Mouse (Mus musculus) thymus, postnatal 14 days (tissue): ENCODE measurements around the gene Tmem218.

ENCODE experiments used
- DNase-seq: peaks from one replicate; pipeline ENCODE4 v3.0.0; 2021

The Tmem218 gene

DNA sequence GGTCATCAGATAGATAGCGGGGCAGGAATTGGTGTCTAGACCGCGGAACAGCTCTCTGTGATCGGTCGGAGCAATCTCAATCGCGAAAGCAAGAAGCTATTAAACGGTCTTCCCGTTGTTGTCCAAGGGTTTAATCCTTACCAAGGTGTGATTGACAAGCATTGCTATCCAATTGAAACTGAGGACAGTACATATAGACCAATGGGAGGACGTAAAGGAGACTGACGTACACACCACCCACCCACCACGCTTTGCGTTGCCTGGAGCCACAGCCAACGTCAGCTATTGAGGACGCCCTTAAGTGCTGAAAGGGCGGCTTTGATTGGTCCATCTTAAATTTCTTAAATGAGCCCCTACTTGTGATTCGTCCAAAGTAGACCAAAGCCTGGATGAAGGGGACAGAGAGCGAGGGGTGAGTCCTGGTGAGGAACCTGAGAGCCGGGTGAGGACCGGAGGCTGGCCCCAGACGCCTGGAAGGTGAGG is at the start of gene Tmem218:
Tmem218 (plus strand) TSS at position 295 of the 483 bp plus-strand sequence.
- peak; percentile 90 for DNase-seq

GRCm38 (mm10) chr9:37160686-37161085 is 47.3 kb upstream of the Tmem218 start:
- no peak for DNase-seq

GRCm38 (mm10) chr9:37166899-37167298 is 41.1 kb upstream of the Tmem218 start:
- DNase-seq, result no peak

DNA sequence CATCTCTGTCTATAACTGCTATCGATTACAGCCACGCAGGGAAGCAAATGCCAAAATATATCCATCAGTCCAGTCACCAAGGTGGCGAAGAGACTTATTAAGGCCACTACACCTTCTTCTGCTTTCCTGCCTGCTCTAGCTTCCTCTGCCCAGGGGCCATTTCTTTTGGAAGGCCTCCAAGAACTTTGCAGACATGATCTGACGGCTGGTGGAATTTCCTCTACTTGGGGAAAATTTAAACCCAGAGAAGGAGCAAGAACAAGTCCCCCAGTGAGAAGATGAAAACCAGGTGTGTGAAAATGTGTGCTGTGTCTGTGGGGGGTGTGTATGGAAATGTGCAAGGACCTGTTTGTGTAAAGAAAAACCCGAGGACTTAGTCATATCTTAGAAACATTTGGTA is 34.6 kb upstream of the Tmem218 start:
- no peak for DNase-seq

- no peak for DNase-seq
Measured at GRCm38 (mm10) chr9:37176002-37176401, 32.0 kb upstream of the Tmem218 start.

- DNase-seq, result peak; percentile 84
Measured at GRCm38 (mm10) chr9:37177107-37177506, 30.9 kb upstream of the Tmem218 start.

- DNase-seq, result no peak
Measured at GRCm38 (mm10) chr9:37177551-37177950, 30.5 kb upstream of the Tmem218 start.

DNA sequence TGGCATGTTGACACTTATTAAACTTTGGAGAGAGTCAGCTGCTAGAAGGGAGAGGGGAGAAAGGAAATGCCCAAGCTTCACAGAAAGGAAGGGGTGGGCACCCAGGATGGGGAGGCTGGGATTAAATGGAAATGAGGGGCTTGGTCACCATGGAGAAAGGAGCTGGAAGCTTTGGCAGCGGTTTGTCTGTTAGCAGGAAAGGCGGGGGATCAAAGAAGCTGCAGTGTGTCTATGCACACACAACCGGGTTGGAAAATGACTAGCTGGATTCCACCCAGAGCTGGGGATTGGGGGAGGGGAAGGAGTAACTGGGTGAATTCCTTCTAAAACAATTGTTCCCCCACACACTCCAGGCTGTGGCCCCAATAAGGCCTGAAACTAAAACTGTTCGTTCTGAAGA is 29.1 kb upstream of the Tmem218 start:
- DNase-seq, result no peak

DNA sequence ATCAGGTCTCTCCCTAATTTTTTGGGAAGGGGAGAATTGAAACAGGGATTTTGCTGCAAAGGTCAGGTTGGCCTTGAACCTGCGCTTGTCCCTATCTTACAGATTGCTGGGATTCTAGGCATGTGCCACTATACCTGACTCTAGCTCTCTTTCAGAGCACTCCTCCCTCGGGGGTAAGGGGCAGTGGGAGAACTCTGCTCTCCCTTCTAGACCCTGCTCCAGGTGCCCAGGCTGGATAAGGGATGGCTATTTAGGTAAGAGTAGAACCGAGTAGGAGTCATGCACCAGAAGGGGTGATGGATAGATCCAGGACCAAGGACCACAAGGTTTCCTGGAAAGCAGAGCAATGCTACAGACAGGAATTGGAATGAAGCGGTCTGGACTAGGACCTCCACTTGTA is 28.4 kb upstream of the Tmem218 start:
- DNase-seq, result no peak

DNA sequence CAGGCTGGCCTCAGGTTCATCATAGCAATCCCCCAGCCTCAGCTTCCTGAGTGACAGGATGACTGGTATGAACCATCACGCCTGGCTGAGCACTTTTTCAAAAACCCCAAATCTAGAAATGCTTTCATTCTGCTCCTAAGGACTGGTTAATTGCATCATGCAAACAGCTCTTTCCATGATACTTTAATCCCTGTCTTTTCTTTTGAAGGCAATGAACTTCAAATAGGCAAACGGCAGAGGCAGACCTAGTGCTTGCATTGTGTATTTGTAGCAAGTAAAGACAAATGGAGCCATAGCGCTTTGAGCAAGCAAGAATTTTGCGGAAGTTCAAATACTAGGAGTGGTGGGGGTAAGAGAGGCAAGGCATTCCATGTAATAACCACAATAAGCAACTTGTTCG is 26.4 kb upstream of the Tmem218 start:
- DNase-seq, result no peak

DNA sequence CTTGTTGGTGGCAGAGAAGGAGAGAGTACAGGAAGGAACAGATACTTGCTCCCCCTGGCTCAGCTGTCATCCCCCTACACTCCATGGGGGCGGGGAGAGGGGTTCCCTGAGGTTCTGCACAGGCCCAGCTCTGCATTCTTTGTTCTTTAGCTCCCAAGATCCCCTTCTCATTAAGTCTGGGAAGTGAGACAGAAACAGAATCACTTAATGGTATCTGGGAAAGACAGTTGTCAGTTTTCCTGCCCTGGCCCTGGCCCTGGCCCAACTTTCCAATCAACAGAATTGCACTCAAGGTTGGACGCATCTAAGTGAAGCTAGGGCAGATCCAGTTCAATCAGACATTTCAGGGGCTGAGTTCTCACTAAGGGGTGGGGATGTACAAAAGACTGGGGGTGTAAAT is 24.8 kb upstream of the Tmem218 start:
- no peak for DNase-seq

- no peak for DNase-seq
Measured at GRCm38 (mm10) chr9:37187407-37187806, 20.6 kb upstream of the Tmem218 start.

- DNase-seq, result no peak
Measured at GRCm38 (mm10) chr9:37188024-37188423, 20.0 kb upstream of the Tmem218 start.

DNA sequence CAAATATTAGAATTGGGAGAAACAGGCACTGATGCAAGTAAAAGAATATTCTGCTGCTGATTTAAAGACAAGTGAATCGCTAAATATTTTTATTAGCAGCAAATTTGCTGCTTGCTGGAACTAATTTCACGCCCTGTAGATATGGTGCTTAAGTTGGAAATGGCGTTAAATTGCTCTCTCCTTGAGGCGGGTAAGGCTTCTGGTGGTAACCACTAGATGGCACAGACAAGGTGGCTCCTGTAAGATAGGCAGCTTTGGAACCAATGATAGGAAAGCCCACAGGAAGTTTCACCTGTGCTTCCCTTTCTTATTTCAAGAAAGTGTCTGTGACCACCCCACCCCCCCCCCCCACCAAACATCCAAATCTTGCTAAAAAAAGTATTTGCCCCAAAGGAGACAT is 11.0 kb upstream of the Tmem218 start:
- no peak for DNase-seq

DNA sequence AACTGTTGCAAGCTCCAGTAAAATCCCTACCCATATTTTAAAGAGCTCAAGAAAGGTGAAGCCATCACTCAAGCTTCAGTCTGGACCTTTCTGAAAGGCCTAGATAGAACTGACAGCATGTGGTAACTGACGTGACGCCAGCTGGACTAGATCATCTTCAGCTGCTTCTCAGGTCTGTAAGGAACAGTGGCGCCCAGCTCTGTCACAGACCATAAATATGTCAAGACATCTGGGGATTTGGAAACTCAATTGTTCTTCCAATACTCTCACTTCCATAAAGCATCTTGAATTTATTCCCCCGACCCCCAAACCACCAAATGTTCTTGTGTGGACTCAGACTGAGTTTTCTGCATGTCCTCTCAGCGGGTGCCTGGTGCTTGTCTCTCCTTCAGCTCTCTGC is 7.6 kb upstream of the Tmem218 start:
- DNase-seq, result no peak

GRCm38 (mm10) chr9:37203884-37204283 is 4.1 kb upstream of the Tmem218 start:
- DNase-seq, result no peak

DNA sequence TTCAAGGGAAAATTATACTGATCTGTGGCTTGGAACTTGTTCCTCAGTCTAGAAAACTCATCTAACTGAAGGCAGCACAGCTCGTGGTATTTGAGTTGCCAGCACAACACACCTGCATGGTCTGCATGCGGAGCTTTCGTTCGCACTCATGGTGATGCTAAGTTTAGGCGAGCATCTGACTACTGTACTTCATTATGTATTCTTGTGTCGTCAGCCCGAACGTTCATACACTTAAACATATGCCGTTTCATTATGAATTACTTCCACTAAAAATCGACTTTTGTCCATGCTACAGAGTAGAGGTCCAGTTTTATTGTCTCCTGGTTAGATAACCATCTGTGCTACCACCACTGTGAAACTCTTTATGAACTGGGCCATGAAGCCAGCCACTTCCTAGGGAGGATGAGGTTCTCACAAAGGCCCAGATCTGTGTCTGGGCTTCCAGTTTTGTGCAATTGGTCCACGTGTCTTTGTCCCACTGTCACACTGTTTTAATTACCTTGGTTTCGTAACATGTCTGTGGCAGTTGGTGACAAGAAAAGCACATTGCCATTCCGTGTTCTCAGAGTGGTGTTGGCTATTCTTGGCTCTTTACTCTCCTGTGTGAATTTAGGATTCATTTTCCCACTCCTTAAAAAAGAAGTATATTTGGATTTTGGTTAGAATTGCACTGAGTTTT is 5.2 kb downstream of the Tmem218 start:
- DNase-seq, result no peak

- DNase-seq, result no peak
Measured at GRCm38 (mm10) chr9:37214327-37215060, 6.5 kb downstream of the Tmem218 start.

- DNase-seq, result no peak
Measured at GRCm38 (mm10) chr9:37220755-37221154, 12.7 kb downstream of the Tmem218 start.

DNA sequence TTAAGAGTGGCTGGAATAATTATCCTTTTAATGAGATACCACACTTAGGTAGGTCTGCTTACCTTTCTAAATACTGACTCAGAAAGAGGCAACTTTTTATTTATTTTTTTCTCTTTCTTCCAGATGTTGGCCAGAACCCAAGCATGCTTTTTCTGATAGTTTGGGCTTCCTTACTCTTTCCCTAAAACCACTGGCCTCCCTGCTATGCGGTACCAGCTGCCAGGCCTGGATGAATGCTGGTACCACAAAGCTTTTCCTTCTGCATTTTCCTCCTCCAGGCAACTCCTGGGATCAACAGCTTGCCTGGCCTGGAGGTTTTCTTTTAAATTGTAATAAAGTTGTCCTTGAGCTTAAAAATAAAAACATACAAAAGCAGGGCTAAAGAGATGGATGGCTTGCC is 17.6 kb downstream of the Tmem218 start:
- no peak for DNase-seq

DNA sequence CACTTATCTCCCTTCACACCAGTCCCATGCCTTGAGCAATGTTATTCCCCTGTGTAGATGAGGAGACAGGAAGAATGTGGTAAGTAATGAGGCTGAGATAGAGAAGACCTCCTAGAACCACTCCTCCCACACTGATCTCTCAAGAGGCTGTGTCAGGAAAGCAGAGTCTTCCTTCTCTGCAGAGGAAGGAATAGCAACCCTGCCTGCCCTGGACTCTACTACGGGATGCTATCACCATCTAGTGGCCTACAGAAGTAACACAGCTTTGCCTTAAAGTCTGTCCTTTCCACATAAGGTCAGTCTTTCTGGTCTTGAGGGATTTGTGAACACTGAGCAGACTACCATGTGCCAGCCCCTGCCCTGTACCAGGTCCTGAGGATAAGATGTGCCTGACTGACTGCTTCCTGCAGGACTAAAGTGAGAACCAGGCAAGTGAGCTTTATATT is 21.9 kb downstream of the Tmem218 start:
- DNase-seq, result peak; percentile 80

DNA sequence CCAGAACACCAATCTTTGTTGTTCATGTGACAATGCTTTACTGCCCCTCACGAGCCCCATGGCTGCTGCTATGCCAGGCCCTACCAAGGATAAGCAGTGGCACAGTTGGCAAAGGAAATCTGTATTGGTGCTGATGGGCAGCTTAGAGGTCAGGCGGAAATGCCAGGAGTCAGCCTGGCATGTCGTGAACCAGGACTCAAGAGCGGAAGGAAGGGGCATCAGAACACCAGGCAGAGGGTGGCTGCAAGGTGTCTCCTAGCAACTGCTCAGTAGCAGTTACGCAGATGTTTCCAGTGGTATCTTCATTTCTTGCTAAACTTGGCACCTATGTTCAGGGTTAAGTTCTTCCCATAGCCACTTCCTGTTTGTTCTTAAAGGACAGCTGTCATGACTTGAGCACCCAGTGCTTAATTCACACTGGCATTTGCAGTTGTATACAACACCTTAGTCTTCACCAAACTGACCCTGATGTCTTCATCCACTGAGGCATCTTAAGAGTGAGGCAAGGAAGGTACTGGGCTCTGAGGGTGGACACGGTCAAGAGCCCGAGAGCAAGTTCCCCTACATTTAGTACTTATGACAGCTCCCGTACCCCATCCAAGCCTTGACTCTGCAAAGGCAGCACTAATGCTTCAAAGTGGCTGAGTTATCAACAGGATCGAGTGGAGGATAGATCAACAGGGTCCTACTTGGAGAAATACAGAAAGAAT is 22.6 kb downstream of the Tmem218 start:
- peak; percentile 78 for DNase-seq
